Mouse (Mus musculus) stomach, embryonic 15.5 days (tissue): ENCODE measurements at regions not wholly inside any gene's neighbourhood (a gene's known extent, or its start where the extent isn't known, plus 50 kb on each side); places are given as distances from the start of the nearest gene placed in this dataset.

Source experiments
- ATAC-seq: fragments of 200-750 bp; cut with Nextera tagmentation; 2 replicates; pipeline ENCODE4 v1.8.0; 2017; ENCODE audit warnings: low read depth, moderate number of reproducible peaks, moderate TSS enrichment; ENCODE audit not compliant: insufficient read depth, low FRiP score
- H3K27ac ChIP-seq: fragments of 300-500 bp; sonication (generic); 2 replicates; pipeline ENCODE4 v1.5.1; 2015; ENCODE audit warnings: mild to moderate bottlenecking, inconsistent platforms
- H3K27me3 ChIP-seq: fragments of 300-500 bp; sonication (generic); replicated peaks from 2 replicates; pipeline ENCODE4 v1.6.1; 2015; ENCODE audit warnings: inconsistent platforms
- H3K36me3 ChIP-seq: fragments of 300-500 bp; sonication (generic); 2 replicates; pipeline ENCODE4 v1.6.1; 2015; ENCODE audit warnings: inconsistent platforms
- H3K4me1 ChIP-seq: fragments of 300-500 bp; sonication (generic); 2 replicates; pipeline ENCODE4 v1.6.1; 2015; ENCODE audit warnings: inconsistent platforms
- H3K4me2 ChIP-seq: fragments of 300-500 bp; sonication (generic); 2 replicates; pipeline ENCODE4 v1.6.1; 2015; ENCODE audit warnings: mild to moderate bottlenecking, inconsistent platforms
- H3K4me3 ChIP-seq: fragments of 300-500 bp; sonication (generic); replicated peaks from 2 replicates; pipeline ENCODE4 v1.5.1; 2015; ENCODE audit warnings: inconsistent platforms
- H3K9ac ChIP-seq: fragments of 300-500 bp; sonication (generic); 2 replicates; pipeline ENCODE4 v1.6.1; 2015; ENCODE audit warnings: inconsistent platforms
- H3K9me3 ChIP-seq: fragments of 300-500 bp; sonication (generic); 2 replicates; pipeline ENCODE4 v1.6.1; 2016; ENCODE audit warnings: inconsistent platforms
- WGBS: fragments of 180-500 bp; shearing (Covaris S2); methylation state at CpG from one replicate; pipeline ENCODE4 v1.1.7; 2015; 5-methylcytosine and 5-hydroxymethylcytosine counted together

DNA sequence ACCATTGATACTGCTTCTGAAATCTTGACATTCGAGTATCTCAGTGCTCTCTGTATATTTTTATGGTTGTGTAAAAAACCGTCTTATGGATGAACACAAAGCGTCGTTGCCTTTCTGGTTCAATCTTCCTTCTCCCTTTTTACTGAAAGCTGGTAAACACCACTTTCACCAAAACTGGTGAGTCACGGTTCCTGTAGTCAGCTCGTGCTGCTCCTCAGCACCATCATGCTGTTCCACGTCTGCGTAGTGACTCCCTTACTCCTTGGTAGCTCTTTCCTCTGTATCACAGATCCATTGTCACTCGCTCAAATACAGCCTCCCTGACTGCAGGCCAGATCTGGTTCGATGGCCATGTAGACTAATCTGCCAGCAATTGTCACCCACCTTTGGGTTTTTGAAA, 346.2 kb upstream of the Zmiz1 start:
- ATAC-seq: no peak
- peaks cover 13% of the 10 kb centered on the region for H3K4me1 ChIP-seq
- no peak overlapping the region for H3K9ac ChIP-seq
- H3K27ac ChIP-seq: no peak overlapping the region
- H3K9me3 ChIP-seq: no peaks in the 10 kb centered on the region
- H3K4me3 ChIP-seq: no peak overlapping the region
- H3K36me3 ChIP-seq: no peaks in the 10 kb centered on the region
- 75% methylated on average over 10 of the region's 10 CpGs for WGBS
- no peak overlapping the region for H3K4me2 ChIP-seq
- H3K27me3 ChIP-seq: no peaks in the 10 kb centered on the region

DNA sequence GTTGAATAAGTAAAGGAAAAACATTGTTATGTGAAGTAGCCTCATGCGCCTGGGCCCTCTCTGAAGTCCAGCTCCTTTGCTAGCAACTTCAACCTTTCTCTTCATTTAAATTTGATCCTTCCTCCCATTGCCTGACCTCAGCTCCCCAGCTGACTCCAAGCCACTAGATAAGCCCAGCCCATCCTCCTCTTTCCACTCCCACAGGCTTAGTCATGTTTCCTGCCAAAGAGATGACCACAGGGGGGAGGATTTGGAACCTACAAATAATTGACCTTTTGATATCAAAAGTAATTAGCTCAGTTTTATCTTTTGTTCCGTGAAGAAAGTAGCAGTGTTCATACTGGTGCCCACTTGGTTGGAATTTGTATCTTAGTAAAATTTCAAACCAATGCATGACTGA, 345.7 kb upstream of the Zmiz1 start:
- no peak for ATAC-seq
- Histone ChIP-seq H3K4me1 (peaks cover 8% of the 10 kb centered on the region), H3K27me3 (no peaks in the 10 kb centered on the region), H3K4me2 (no peak overlapping the region), H3K4me3 (no peak overlapping the region), H3K36me3 (no peaks in the 10 kb centered on the region), H3K27ac (no peak overlapping the region), H3K9me3 (no peaks in the 10 kb centered on the region), H3K9ac (no peak overlapping the region)
- 75% methylated on average over 2 of the region's 2 CpGs for WGBS

DNA sequence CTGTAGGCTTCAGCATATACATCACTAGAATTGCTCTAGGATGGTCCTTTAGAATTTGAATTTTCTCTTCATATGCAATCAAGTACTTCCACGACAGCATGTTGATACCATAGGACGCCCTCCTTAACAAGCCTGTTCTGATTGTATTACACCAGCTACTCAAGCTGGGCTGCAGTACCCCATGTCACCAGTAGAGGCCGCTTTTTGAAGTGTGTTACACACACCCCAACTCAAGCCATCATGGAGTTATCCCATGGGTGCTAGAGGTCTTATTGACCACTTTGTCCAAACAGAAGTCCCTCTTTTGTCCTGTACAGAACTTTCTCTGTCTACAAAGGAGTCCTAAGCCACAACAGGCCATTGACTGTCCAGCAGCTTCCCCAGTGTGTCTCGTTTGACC, 342.6 kb upstream of the Zmiz1 start:
- H3K4me1 ChIP-seq: no peaks in the 10 kb centered on the region
- H3K27me3 ChIP-seq: no peaks in the 10 kb centered on the region
- no peak overlapping the region for H3K27ac ChIP-seq
- ATAC-seq: no peak
- H3K36me3 ChIP-seq: no peaks in the 10 kb centered on the region
- no peaks in the 10 kb centered on the region for H3K9me3 ChIP-seq
- H3K4me2 ChIP-seq: no peak overlapping the region
- no peak overlapping the region for H3K4me3 ChIP-seq
- H3K9ac ChIP-seq: no peak overlapping the region
- 50% methylated on average over 4 of the region's 4 CpGs for WGBS

DNA sequence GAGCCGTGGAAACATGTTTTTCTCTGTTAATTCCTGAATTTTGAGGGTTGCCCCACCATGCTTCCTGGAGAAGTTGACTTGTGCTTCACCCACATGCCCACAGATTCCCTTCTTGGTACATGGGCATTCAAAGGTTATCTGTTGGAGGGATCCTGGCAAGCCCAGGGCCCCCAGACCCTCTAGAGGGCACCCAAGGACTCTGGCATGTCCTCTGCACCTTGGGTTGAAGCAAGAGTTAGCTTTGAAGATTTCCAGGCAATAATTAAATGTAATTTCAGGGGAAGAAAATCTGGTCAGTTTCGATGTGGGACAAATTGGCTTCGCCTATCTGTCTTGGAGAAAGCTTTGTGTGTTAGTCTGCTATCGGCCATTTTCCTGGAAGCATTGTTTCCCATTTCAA, 339.0 kb upstream of the Zmiz1 start:
- Histone ChIP-seq H3K27me3 (no peaks in the 10 kb centered on the region), H3K4me3 (no peak overlapping the region), H3K36me3 (no peaks in the 10 kb centered on the region), H3K4me1 (peaks cover 11% of the 10 kb centered on the region), H3K9ac (no peak overlapping the region), H3K9me3 (no peaks in the 10 kb centered on the region), H3K4me2 (no peak overlapping the region), H3K27ac (no peak overlapping the region)
- WGBS: 72% methylated on average over 4 of the region's 4 CpGs
- no peak for ATAC-seq

DNA sequence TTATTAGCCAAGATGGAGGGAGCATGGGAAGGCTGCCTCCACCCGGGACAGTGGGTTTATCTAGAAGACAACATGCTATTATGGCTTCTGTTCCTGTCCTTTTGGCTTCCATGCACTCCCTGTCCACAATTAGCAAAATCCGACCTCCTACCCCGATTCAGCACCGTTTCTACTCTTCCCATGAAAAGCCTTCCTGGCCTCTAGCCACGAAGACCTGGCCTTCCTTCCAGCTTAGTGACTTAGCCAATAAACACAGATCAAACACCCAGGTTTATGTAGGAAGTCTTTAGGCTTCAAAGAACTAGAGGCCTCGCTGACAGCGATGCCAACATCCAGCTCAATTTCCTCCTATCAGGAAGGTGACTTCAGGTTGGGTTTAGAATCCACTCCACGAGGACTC, 338.5 kb upstream of the Zmiz1 start:
- H3K27ac ChIP-seq: no peak overlapping the region
- peaks cover 11% of the 10 kb centered on the region for H3K4me1 ChIP-seq
- H3K4me3 ChIP-seq: no peak overlapping the region
- no peak overlapping the region for H3K4me2 ChIP-seq
- no peaks in the 10 kb centered on the region for H3K9me3 ChIP-seq
- 44% methylated on average over 8 of the region's 8 CpGs for WGBS
- no peak for ATAC-seq
- no peak overlapping the region for H3K9ac ChIP-seq
- no peaks in the 10 kb centered on the region for H3K36me3 ChIP-seq
- no peaks in the 10 kb centered on the region for H3K27me3 ChIP-seq

DNA sequence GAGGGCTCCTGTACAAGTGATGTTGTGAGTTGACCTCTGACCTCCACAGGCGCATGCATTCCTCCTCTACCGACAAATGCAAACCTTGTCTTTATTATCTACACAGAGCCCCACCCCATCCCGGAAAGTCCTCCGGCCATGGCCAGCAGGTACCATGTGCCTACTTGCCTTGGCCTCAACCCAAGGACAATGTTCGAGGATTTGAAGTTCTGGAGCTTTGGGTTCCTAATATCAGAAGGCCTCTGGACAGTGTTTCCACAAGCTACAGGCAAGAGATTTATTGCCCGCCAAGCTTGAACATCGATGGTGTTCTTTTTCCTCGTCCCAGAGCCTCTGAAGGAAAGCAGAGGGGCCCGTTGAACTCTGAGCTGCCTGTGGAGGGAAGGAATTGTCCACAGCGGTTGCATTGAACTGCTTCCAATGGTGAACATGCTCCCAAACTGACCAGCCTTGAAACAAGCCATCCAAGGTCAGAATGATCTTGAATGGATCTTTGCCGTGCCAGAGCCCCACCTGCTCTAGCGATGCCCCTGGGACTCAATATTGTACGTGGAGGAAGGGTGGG, 335.9 kb upstream of the Zmiz1 start:
- H3K4me1 ChIP-seq: peaks cover 11% of the 10 kb centered on the region
- no peak overlapping the region for H3K4me3 ChIP-seq
- H3K9ac ChIP-seq: no peak overlapping the region
- WGBS: 62% methylated on average over 13 of the region's 13 CpGs
- H3K27ac ChIP-seq: no peak overlapping the region
- H3K9me3 ChIP-seq: no peaks in the 10 kb centered on the region
- ATAC-seq: no peak
- H3K36me3 ChIP-seq: no peaks in the 10 kb centered on the region
- H3K27me3 ChIP-seq: no peaks in the 10 kb centered on the region
- no peak overlapping the region for H3K4me2 ChIP-seq

DNA sequence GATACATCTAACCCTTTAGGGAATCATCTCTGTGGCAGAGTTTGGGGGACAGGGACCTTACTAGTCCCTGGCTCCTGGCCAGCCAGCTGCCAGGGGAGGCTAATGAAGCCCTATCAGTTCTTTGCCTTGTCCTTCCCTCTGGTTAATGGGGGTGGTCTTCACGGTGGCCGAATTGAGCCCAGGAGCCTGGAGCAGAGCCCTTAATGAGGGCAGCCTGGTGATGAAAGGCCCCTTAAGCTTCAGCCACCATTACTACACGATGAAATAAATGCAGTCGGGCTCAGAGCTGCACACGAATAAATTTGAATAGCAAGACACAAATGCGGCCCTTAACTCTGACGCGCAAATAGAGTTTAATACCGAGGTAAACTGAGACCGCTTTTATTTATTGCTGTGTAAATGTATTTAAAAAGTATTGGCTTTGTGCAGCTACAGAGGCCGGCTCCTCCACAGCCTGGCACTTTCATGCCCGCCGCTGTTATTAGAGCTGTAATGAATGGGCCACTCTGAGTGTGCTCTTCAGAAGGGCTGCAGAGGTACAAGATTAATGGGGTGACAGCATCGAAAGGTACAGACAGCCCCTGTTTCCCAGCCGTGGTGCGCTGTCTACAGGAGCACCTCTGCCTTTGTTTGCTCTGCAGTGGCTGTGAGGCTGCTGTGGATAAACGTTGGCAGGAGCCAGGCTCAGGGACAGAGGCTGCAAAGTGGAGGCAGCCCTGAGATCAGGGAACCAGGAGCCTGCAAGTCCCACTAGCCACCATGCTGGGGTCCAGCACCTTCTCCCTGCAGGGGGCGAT, 335.2 kb upstream of the Zmiz1 start:
- no peak overlapping the region for H3K9ac ChIP-seq
- H3K27me3 ChIP-seq: no peaks in the 10 kb centered on the region
- H3K4me2 ChIP-seq: no peak overlapping the region
- no peak overlapping the region for H3K4me3 ChIP-seq
- no peaks in the 10 kb centered on the region for H3K9me3 ChIP-seq
- H3K4me1 ChIP-seq: peaks cover 11% of the 10 kb centered on the region
- WGBS: 39% methylated on average over 18 of the region's 18 CpGs
- H3K36me3 ChIP-seq: no peaks in the 10 kb centered on the region
- no peak overlapping the region for H3K27ac ChIP-seq
- ATAC-seq: 0 out of 2 replicates have a peak, but pooled peaks have one; percentile 26

DNA sequence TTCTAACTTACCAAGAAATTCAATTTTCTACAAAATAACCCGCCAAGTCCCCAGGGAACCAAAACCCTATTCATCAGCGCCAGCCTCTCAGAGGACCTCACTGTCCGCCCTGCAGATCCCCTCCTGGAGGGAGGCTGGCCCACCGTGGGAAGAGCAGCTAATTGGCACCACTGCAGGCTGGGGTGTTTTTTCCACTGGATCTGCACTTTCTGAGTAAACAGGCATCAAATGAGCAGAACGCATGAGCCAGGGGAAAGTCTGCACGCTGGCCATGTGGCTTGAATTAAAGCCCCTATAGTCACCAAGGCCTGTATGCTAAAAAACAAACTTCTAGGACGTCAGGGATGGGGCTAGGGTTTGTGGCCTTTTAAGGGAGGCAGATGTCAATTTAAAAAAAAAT, 332.4 kb upstream of the Zmiz1 start:
- Histone ChIP-seq H3K36me3 (no peaks in the 10 kb centered on the region), H3K27me3 (no peaks in the 10 kb centered on the region), H3K9me3 (no peaks in the 10 kb centered on the region), H3K27ac (no peak overlapping the region), H3K4me2 (no peak overlapping the region), H3K4me1 (peaks cover 11% of the 10 kb centered on the region), H3K4me3 (no peak overlapping the region), H3K9ac (no peak overlapping the region)
- ATAC-seq: no peak
- 60% methylated on average over 7 of the region's 7 CpGs for WGBS

DNA sequence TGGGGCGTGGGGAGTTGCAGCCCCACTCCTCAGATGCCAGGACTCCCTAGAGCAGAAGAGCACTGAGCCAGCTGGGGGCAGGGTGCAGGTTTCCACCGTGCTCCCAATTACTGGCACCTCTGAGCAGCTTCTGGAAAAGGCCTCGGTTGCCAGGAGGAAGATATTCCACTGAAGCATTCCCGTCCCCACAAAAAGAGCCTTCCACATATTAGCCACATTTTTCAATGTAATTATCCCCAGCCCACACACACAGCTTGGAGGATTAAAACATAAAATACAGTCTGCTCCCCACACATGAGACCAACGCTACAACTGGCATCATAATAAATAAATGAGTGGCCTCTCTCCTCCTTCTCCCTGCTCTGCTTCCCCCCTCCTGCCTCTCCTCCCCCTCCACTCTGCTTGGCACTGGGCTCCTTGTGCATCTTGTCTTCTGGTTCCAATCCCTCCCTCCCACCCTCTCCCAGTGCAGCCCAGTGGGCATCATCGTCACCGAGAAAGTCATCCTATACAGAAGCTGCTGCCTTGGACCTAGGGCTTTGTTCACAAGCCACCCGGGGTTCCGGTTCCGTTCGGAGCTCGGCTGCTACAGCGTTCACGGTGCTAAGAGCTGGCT, 331.3 kb upstream of the Zmiz1 start:
- H3K27ac ChIP-seq: no peak overlapping the region
- no peaks in the 10 kb centered on the region for H3K36me3 ChIP-seq
- H3K4me1 ChIP-seq: peaks cover 11% of the 10 kb centered on the region
- no peak overlapping the region for H3K4me2 ChIP-seq
- H3K27me3 ChIP-seq: no peaks in the 10 kb centered on the region
- 57% methylated on average over 14 of the region's 14 CpGs for WGBS
- no peak overlapping the region for H3K9ac ChIP-seq
- H3K4me3 ChIP-seq: no peak overlapping the region
- H3K9me3 ChIP-seq: no peaks in the 10 kb centered on the region
- ATAC-seq: no peak

DNA sequence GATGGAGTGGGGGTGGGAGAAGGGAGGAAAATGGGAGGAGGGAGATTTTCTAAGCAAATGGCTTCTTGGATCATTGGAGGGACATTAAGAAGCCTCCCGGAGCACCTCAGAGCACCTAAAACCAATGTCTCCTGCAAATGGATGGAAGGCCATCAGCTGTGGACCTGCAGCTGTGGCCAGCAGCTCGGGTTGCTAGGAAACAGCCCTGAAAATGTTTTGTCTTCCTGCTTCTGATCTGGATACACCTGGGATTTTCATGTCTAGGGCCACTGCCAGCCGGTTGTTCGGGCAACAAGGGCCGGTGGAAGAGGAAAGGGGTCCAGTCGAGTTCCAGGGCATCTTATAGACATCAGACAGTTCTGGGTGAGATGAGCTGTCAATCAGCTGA, 330.8 kb upstream of the Zmiz1 start:
- H3K4me1 ChIP-seq: peaks cover 9% of the 10 kb centered on the region
- H3K36me3 ChIP-seq: no peaks in the 10 kb centered on the region
- no peak overlapping the region for H3K4me2 ChIP-seq
- WGBS: 57% methylated on average over 6 of the region's 6 CpGs
- no peaks in the 10 kb centered on the region for H3K27me3 ChIP-seq
- no peak overlapping the region for H3K27ac ChIP-seq
- no peak overlapping the region for H3K4me3 ChIP-seq
- no peak overlapping the region for H3K9ac ChIP-seq
- no peak for ATAC-seq
- H3K9me3 ChIP-seq: no peaks in the 10 kb centered on the region

DNA sequence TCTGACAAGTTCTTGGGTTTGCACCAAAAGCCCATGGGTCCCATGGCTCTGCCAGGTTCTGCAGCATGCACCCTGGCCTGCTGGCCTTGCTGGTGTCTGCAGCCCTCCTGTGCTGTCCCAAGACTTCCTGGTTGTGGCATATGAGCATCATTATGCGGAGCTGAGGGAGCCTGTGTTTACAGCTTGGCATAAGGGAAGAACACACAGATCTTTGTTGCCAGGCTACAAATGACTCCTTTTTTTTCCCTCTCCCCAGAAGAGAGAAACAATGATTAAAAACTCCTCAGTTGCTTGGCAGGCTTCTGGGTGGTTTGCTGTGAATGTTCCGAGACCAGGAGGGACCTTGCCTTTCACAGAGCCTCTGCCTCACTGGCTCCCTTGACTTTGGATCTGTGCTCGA, 323.6 kb upstream of the Zmiz1 start:
- H3K9me3 ChIP-seq: no peaks in the 10 kb centered on the region
- no peak for ATAC-seq
- no peak overlapping the region for H3K9ac ChIP-seq
- H3K4me2 ChIP-seq: no peak overlapping the region
- no peaks in the 10 kb centered on the region for H3K27me3 ChIP-seq
- H3K36me3 ChIP-seq: no peaks in the 10 kb centered on the region
- no peak overlapping the region for H3K4me3 ChIP-seq
- WGBS: 55% methylated on average over 3 of the region's 3 CpGs
- no peak overlapping the region for H3K27ac ChIP-seq
- H3K4me1 ChIP-seq: peaks cover 13% of the 10 kb centered on the region; the same call in 1 of the 2 replicates

DNA sequence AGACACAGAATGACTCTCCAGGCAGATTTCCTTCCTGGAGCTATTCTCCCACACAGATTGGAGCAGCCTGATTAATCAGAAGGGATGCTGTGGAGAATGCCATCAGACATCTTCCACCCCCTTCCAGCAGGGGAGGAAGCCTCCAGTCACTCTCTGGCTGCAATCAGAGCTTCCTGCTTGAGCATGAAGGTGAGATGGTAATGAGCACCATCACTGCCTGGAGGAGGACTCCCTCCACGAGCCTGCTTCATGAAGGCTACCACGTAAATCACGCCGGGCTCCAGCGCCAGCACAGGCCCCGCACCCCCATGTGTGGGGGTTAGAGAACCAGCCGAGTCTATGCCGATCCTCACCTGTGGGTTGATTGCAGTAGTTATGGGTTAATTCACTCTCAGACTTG, 321.7 kb upstream of the Zmiz1 start:
- Histone ChIP-seq H3K36me3 (no peaks in the 10 kb centered on the region), H3K27me3 (no peaks in the 10 kb centered on the region), H3K9ac (no peak overlapping the region), H3K4me2 (no peak overlapping the region), H3K9me3 (no peaks in the 10 kb centered on the region), H3K4me3 (no peak overlapping the region), H3K27ac (no peak overlapping the region), H3K4me1 (peaks cover 13% of the 10 kb centered on the region; the same call in 1 of the 2 replicates)
- no peak for ATAC-seq
- WGBS: 87% methylated on average over 8 of the region's 8 CpGs
